Mouse (Mus musculus): Measurements from ENCODE around the gene Hmgb1. TPM values are rescaled to one million over a fixed set of nuclear protein-coding genes. Genes with fewer than 3 reads are reported as not detected.

Hmgb1 gene
- total RNA-seq (2021) = 100 to 1,000 TPM; 157 to 159 TPM
- long read RNA-seq, experiment 1, transcript Hmgb1-202 (5 exons, 1,092 nt) = minor isoform, 5 of 385 reads
- long read RNA-seq, experiment 1, transcript Hmgb1-203 (4 exons, 1,720 nt) = minor isoform, 7 of 385 reads
- long read RNA-seq, experiment 1, transcript Hmgb1-201 (5 exons, 2,838 nt) = major isoform, 313 of 385 reads
- long read RNA-seq, experiment 1, partial matches to known transcripts = 3 of 385 reads
- long read RNA-seq, experiment 1, other reads (novel, unspliced or antisense) = 55 of 385 reads
- long read RNA-seq, experiment 2, transcript Hmgb1-201 (5 exons, 2,838 nt) = major isoform, 231 of 294 reads
- long read RNA-seq, experiment 2, transcript Hmgb1-202 (5 exons, 1,092 nt) = minor isoform, 5 of 294 reads
- long read RNA-seq, experiment 2, partial matches to known transcripts = 3 of 294 reads
- long read RNA-seq, experiment 2, other reads (novel, unspliced or antisense) = 52 of 294 reads

GRCm38 (mm10) chr5:149184104-149184843 is at the start of gene Hmgb1, which contains the start of gene Uspl1:
Gene Hmgb1, minus strand, starts transcription at chr5:149184489.
Gene Uspl1, plus strand, starts transcription at chr5:149184350.
- intact Hi-C loops (cut with DNase I) = loop anchor here (2.0 to 10.0 kb wide), 3 partner anchors 133 to 372 kb away; partner anchors contain the start of gene Wdr95
- DNase-seq (ENCODE audit: low spot score in 2 of 2) = peak; percentile 99

- intact Hi-C loops (cut with DNase I) = no loop called here
- DNase-seq (ENCODE audit: low spot score in 2 of 2) = no peak
Measured at GRCm38 (mm10) chr5:149229619-149230339, 45.5 kb upstream of the Hmgb1 start.

GRCm38 (mm10) chr5:149228700-149229618 is 44.7 kb upstream of the Hmgb1 start:
- peak; percentile 95 to 98 for DNase-seq (ENCODE audit: low spot score in 2 of 2)
- intact Hi-C loops (cut with DNase I) = no loop called here

GRCm38 (mm10) chr5:149224666-149225065 is 40.4 kb upstream of the Hmgb1 start:
- no peak for DNase-seq (ENCODE audit: low spot score in 2 of 2)
- intact Hi-C loops (cut with DNase I) = no loop called here

GRCm38 (mm10) chr5:149221355-149221754 is 37.1 kb upstream of the Hmgb1 start:
- intact Hi-C loops (cut with DNase I) = no loop called here
- no peak for DNase-seq (ENCODE audit: low spot score in 2 of 2)

GRCm38 (mm10) chr5:149219493-149219892 is 35.2 kb upstream of the Hmgb1 start:
- intact Hi-C loops (cut with DNase I) = no loop called here
- no peak for DNase-seq (ENCODE audit: low spot score in 2 of 2)

GRCm38 (mm10) chr5:149217524-149218357 is 33.5 kb upstream of the Hmgb1 start:
- intact Hi-C loops (cut with DNase I) = no loop called here
- no peak for DNase-seq (ENCODE audit: low spot score in 2 of 2)

GRCm38 (mm10) chr5:149215540-149215939 is 31.3 kb upstream of the Hmgb1 start:
- no peak for DNase-seq (ENCODE audit: low spot score in 2 of 2)
- intact Hi-C loops (cut with DNase I) = no loop called here

- no peak for DNase-seq (ENCODE audit: low spot score in 2 of 2)
Measured at GRCm38 (mm10) chr5:149212806-149213205, 28.5 kb upstream of the Hmgb1 start.

GRCm38 (mm10) chr5:149211041-149211440 is 26.8 kb upstream of the Hmgb1 start:
- intact Hi-C loops (cut with DNase I) = no loop called here
- no peak for DNase-seq (ENCODE audit: low spot score in 2 of 2)

More at GRCm38 (mm10) chr5:149212806-149213205, 28.5 kb upstream of the Hmgb1 start:
- intact Hi-C loops (cut with DNase I) = no loop called here

- DNase-seq (ENCODE audit: low spot score in 2 of 2) = no peak
- intact Hi-C loops (cut with DNase I) = no loop called here
Measured at GRCm38 (mm10) chr5:149209328-149209727, 25.0 kb upstream of the Hmgb1 start.

- DNase-seq (ENCODE audit: low spot score in 2 of 2) = no peak
- intact Hi-C loops (cut with DNase I) = no loop called here
Measured at GRCm38 (mm10) chr5:149208776-149209175, 24.5 kb upstream of the Hmgb1 start.

- no peak for DNase-seq (ENCODE audit: low spot score in 2 of 2)
- intact Hi-C loops (cut with DNase I) = no loop called here
Measured at GRCm38 (mm10) chr5:149207661-149208060, 23.4 kb upstream of the Hmgb1 start.

- intact Hi-C loops (cut with DNase I) = no loop called here
- DNase-seq (ENCODE audit: low spot score in 2 of 2) = no peak
Measured at GRCm38 (mm10) chr5:149206286-149206685, 22.0 kb upstream of the Hmgb1 start.

GRCm38 (mm10) chr5:149205265-149205664 is 21.0 kb upstream of the Hmgb1 start:
- no peak for DNase-seq (ENCODE audit: low spot score in 2 of 2)
- intact Hi-C loops (cut with DNase I) = no loop called here

GRCm38 (mm10) chr5:149204822-149205221 is 20.5 kb upstream of the Hmgb1 start:
- DNase-seq (ENCODE audit: low spot score in 2 of 2) = no peak
- intact Hi-C loops (cut with DNase I) = no loop called here

GRCm38 (mm10) chr5:149203796-149204375 is 19.6 kb upstream of the Hmgb1 start:
- no peak for DNase-seq (ENCODE audit: low spot score in 2 of 2)
- intact Hi-C loops (cut with DNase I) = no loop called here

GRCm38 (mm10) chr5:149202941-149203340 is 18.7 kb upstream of the Hmgb1 start:
- intact Hi-C loops (cut with DNase I) = no loop called here
- DNase-seq (ENCODE audit: low spot score in 2 of 2) = no peak

Measured in left cerebral cortex, postnatal 14 days (tissue).